Mouse (Mus musculus): ENCODE measurements around the gene Cox8c. TPM values are rescaled to one million over a fixed set of nuclear protein-coding genes. Genes with fewer than 3 reads are reported as not detected.

The Cox8c gene
- total RNA-seq (2021) = not detected
- not detected in 2 replicates for polyA plus RNA-seq (2012; rRNA removed)
- long read RNA-seq = 0 reads

DNA sequence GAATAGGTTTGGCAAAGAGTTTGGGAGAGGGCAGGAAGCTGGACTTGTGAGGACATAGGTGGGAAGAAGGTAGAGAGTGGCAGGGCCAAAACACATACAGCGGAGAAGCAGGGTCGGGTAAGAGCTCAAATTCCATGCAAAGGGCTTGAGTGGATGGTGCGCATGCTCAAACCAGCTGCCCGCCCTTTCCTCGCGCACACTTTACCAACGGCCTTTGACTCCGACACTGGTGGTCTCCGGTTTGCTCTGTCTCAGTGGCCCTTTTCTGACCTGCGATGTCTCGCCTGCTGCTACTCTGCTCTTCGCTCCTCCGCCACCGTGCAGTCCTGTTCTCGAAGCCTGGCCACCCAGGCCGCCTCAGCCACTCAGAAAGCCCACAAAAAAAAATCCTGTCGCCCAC lies at the start of gene Cox8c:
Cox8c (plus strand) TSS at position 226 of the 400 bp plus-strand sequence.
- no peak for DNase-seq

DNA sequence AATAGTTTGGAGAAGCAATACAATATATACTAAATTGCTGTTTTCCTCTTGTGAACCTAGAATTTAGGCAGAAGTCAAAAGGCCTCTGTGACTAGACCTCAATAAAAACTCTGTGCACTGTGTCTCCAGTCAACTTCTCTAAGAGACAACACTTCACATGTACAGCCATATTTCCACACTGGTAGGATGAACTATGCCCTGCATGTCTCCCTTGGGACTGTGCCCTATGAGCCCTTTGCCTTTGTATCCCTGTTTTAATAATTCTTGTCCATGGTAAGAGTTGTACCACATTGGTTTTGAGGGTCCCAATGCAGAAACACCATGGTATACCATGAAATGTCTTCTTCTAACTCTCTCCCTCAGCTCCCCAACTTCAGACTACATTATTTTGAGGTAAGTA lies 38.3 kb upstream of the Cox8c start:
- no peak for DNase-seq

DNA sequence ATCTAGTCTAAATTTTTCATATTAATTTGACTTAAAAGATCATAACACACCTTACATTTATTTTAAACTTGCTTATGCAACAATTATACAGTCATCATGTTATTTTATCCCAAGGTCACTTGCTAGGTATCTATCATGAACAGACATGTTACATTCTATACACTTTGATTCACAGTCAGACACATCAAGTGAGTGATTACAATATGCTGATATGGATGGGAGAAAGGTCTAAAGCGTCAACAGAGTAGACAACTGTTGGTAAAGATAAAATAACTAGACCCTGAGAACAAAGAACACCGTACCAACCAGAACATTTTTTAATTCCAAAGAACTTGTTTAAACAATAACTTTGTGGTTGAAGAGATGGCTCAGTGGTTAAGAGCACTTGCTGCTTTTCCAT lies 29.3 kb upstream of the Cox8c start:
- DNase-seq = no peak

DNA sequence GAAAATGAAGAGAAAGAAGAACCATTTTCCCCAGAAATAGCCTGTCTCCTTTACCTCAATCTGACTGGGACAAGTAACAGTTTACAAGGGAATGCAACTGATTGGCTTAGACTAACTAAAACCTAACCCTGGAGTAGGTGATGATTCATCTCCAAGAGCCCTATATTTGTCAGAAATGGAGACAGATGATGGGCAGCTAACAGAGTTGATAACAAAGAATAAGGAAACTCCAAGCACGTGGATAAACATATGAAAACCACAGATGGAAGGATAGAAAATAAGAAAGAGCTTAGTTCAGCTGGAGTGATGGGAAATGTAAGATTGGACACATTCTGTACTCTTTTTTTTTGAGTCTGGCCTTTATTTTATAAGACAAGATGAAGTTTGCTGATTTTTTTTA lies 28.6 kb upstream of the Cox8c start:
- DNase-seq = no peak

DNA sequence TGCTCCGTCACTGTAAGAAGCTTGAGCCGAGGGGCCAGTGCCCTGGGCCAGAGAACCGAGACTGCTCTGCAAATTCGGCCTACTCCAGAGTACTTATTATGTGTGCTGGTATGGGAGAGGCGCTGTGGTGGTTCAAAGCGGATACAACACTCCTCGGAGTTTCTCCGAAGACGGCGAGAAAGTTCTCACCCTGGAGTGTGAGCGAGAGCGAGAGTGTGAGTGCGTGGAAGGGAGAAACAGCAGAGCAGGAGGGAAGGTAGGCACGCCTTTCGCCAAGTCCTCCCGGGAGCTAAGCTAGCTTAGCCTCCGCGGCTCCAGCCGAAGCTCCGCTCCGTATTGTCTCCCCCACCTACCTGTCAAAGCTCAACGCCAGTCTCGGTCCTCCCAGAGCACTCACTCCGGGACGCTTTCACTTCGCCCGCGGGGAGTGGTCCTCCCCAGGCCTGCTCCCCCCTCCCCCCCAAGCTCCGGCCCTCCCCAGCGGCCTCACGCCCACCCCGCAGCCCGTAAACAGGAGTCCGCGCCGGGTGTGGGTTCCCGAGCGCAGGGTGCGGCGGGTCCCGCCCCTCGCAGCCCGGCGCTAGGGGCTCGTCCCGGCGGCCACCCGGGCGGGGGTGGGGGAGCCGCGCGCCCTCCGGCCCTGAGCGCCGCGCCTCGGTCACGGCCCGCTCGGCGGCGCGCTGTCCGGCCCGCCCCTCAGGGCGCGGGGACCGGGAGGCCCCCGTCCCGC lies 21.6 kb upstream of the Cox8c start:
- peak; percentile 68 for DNase-seq

DNA sequence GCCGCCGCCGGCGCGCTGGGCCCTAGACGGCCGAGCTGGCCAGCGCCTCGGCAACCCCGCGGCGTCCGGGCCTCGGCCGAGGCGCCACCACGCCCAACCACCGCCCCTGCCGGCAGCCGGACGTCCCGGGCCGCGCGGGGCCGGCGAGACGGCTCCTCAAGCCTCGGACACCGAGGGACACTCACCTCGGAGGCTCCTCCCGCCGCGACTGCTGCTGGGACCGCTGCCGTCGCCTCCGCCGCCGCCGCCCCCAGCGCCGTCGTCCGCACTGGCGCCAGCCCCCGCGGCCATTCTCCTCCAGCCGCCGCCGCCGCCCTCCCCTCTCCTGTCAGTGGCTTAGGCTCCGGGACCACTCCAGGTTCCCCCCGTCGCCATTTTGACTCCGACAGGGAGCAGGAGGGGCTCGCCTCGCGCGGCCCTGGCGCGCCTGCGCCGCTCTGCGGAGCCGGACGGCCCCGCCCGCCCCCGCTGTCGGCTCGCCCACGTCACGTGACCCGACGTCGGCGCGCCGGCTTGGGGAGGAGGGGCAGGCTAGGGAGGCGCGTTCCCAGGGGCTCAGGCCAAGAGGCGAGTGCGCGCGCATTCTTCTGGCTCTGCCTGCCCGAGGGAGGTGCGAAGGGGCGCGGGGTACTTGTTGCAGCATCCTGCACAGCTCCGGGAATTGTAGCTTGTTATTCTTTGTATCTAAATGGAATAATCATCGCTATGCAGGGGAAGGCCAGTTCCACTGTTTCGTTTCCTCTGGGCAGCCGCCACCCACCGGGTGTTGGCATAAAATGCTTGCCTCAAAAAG lies 20.9 kb upstream of the Cox8c start, which contains the start of gene Btbd7:
Btbd7 (minus strand) TSS at position 441 of the 793 bp plus-strand sequence.
- peak; percentile 99 for DNase-seq

DNA sequence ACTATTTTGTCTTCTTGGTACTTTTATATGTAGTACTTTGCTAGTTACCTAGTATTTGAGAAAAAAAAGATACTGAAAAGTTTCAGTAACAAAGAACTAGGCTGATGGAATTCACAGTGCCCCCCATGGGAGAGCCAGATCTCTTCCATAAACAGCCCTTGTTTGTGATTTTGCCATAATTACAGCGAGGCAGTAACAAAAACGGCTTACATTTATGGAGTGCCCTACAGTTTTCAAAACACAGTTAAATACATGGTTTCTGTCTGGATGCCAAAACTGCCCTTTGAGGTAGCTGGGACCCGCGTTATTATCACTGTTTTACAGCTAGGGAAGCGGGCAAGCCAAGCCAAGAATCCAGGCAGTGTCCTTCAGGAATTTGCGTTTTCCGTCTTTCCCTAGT lies 20.2 kb upstream of the Cox8c start:
- peak; percentile 26 for DNase-seq

DNA sequence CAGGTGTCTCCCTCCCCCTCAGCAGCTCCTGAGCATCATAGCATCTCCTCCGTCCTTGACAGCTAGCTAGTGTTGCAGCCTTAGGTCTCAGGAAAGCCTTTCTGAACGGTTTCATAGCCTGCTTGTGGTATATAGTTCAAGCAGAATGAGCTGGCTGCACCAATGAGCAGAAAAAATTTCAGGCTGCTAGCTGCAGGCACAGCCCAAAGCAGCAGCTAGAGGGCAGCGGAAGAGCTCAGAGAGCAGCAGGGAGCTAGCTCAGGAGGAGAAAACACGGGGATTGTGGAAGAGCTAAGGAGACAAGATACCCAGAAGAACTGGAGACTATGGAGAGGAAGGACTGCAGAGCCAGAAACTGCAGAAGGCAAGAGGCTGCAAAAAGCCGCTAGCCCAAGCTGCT lies 13.4 kb upstream of the Cox8c start:
- peak; percentile 57 for DNase-seq

DNA sequence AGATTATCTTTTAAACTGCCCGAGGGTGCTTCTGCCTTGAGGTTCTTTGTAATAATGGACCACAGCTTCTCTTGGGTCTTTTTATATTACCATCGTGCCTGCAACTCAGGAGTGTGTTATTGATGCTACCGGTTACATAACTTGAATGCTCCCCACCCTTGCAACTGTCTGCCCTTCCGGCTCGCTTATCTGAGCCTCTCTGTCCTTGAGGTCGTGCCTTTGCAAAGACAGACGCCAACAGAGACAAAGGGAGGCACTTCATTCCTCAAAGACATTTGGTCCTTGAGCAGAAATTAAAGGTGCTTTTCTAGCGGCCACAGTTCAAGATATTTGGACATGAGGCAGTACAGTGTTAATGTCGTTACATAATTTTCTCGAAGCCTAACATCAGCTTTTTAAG lies 11.8 kb upstream of the Cox8c start:
- DNase-seq = peak; percentile 51

DNA sequence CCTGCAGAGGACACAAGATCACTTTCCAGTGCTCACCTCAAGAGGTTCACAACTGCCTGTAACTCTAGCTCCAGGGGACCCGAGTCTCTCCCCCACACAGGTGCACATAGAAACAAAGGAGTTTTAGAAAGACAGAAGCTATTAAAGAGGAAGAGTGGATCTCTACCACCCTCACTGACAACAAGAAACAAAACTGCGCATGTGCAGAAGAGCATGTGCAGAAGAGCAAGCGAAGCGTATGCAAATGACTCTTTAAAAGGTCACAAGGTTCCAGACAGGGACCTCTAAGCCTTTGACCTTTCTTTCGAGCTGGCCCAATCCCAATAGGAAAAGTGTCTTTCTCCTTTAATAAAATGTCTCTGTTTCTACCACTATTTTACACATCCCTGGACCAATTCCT lies 10.5 kb upstream of the Cox8c start:
- no peak for DNase-seq

DNA sequence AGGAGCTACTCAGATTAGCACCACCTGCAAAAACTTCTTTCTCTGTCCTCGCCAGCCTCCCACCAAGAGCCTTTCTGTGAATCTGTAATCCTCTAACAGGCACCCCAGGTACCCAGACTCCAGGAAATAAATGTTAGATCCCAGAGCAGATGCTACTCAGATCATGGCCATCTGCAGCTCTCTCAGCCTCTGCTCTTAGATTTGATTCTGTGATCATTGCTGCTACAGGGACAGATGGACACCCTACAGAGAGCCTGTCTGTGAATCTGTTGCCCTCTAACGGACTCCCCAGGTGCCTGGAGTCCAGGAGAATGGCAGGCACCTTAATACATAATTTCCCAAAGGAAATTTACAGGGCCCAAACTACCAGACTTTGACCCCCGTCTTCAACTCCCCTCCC lies 9.1 kb downstream of the Cox8c start:
- DNase-seq = no peak

DNA sequence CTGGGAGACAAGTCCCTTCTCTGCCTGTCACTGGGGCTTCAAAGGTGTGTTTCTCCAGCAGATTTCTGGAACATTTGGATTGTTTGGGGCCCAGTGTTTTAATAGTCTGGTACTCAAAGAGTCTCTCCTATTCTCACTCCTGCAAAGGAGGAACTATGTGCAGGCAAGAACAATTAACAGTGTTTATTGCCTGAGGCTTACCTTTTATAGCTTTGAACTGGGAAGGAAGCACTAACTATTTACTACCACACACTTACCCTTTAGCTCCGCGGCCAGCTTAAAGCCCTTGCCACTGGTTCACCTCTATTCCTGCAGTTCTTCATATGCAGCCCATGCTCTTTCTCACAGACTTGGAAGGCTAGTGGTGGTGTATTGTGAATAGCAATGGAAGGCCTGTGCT lies 17.0 kb downstream of the Cox8c start:
- no peak for DNase-seq

DNA sequence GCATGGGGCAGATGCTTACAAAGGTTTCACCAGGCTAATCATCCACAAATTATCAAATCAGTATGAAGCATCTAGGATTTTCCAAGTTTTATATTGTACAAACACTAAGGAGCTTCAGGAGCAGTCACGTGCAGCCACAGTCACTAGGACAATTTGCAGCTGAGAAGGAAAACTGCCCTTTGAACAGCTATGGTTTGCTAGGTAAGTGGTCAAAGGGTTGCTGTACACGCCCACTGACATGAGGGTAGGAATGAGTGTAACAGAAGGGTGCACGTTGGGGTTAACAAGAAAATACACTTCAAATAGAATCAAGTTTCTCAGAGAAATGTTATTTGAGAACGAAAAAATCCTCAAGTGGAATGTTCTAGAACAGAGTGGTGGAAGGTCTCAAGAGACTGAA lies 30.6 kb downstream of the Cox8c start:
- DNase-seq = no peak

DNA sequence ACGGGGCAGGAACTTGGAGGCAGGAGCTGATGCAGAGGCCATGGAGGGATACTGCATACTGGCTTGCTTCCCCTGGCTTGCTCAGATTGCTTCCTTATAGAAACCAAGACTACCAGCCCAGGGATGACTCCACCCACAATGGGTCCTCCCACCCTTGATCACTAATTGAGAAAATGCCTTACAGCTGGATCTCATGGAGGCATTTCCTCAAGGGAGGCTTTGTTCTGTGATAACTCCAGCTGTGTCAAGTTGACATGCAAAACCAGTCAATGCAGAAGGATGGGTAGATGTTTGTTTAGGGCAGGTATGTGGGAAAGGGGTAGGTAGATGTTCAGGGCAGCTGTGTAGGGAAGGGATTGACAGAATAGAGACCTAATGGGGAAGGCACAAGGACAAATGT lies 31.2 kb downstream of the Cox8c start:
- DNase-seq = no peak

DNA sequence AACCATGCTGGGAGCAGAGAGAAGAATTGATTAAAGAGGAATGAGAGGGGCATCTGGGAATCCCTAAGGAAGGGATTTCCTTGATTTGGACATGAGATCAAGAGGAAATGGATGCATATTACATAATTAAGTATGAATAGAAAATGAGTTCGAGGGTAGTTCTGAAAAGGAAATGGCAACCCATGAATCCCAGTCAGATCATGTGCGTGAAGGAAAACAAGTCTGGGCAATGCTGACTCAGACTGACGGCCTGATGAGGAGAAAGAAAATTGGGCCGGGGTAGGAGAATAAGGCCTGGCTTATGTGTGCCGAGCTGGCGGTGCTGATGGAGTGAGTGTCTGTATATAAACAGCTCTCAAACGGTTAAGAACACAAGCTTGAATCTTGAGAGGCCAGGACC lies 31.7 kb downstream of the Cox8c start:
- DNase-seq = no peak

DNA sequence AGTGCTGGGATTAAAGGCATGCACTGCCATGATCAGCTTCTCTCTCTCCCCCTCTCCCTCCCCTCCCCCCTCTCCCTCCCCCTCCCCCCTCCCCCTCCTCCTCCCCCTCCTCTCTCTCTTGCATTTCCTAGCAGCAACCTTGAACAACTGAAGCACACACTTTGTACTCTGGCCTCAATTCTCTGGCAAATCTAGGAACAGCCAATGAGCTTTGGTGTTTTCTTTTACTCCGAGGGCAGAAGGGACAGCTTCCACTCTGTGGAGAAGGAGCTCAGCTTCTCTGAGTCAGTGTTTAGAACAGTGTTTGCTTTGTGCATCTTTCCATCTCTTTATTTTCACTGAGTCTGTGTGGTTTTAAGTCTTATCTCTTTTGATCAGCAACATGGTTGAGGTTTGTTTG lies 36.8 kb downstream of the Cox8c start:
- DNase-seq = no peak

DNA sequence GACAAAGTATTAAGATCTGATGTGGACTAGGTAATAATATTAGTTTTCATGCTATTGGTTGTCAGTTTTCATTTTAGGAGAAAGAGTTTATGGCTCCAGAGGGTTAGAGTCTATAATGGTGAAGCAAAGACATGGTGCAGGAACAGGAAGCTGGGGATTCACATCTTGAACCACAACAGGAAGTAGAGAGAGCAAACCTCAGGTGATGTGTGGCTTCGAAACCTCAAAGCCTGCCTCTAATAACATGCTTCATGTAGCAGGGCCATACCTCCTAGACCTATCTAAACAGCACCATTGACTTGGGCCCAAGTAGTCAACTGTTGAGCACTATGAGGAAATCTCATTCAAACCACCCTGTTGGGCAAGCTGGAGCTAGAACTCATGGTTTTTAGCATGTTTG lies 46.5 kb downstream of the Cox8c start:
- no peak for DNase-seq

DNA sequence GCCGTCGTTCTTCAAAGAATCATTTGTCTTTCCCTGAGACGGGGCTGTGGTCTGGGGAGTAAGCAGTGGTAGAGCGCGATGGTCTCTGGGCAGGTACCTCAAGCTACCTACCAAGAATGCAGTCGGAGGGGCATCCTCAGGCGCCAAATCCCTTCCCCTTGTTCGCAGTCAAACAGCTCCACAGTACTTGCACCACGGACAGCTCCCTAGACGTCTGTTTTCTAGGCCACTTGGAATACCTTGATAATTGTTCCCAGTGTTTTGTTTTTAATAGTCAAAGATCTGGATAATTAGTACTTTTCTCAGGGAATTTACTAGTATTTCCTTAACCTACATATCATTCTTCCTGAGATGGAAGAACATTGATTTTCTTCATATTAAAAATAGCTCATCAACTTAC lies 48.7 kb downstream of the Cox8c start:
- no peak for DNase-seq

DNA sequence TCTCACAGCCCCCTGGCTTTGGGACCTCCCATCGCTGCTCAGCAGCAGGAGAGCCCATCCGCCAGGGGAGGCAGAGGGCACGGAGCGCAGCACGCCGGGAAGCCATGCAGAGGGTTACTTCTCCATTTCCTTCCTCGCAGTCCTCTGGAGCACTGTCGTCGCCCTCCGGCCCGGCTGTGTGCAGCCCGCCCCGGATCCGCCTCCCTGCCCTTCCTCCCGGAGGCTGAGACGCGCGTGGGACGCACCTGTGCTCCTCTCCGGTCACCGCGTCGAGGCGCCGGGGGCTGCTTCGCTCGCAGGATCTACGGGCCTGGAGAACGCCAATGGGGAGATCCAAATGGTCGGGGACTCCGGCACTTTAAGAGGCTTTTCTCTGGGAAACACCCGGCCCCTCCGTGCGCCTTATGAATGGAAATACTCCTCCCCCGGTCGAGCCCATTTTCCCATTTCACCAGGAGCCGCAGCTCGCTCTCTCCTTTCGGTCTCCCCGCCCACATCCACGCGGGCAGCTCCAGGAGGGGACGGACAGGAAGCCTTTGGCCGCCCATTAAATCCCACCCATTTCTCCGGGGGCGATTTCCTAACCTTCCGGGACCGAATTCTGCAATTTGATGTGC lies 49.8 kb downstream of the Cox8c start, which contains the start of gene Unc79:
Unc79 (plus strand) TSS at position 82 of the 617 bp plus-strand sequence.
- DNase-seq = peak; percentile 87

DNA sequence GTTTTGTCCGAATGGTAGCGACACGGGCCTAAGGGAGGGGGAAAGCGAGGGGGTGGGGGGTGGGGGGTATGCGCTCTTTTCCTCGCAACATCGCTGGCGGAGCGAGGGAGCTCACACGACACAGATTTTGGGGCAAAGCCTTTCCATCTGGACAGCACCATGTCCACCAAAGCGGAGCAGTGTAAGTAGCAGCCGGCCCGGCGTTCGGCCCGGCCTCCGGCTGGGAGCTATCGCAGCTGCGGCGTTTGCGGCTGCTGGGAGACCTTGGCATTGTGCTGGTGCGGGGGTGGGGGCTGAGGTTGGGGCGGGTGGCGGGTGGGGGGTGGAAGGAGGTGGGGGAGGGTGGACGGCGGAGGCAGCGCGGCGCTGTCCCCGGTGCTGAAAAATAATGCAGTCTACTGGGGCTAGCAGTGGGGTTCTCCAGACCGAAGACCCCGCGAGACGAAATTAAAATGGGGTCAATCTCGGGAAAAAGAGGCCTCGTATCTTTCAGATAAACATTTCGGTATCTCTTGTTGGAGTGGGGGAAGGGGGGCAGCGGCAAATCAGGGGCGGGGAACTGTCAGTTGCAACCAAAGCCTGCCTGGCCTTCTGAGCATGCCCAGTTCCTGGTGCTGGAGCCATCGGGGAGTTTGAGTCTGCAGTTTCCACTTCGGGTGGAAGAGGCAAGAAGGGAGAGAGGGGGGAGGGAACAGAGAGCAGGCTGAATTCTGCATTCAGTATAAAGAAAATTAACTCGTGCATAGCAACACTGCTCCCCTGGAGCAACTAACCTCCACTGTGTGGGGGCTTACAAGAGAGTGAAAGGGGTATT lies 50.5 kb downstream of the Cox8c start:
- DNase-seq = peak; percentile 76
